Mouse (Mus musculus): ENCODE data around the gene Ppp1r13l. TPM values are rescaled to one million over a fixed set of nuclear protein-coding genes. Genes with fewer than 3 reads are reported as not detected.

The Ppp1r13l gene
- total and polyA plus RNA-seq, 3 experiments, result 1.5 to 15.9 TPM; not detected in 1

DNA sequence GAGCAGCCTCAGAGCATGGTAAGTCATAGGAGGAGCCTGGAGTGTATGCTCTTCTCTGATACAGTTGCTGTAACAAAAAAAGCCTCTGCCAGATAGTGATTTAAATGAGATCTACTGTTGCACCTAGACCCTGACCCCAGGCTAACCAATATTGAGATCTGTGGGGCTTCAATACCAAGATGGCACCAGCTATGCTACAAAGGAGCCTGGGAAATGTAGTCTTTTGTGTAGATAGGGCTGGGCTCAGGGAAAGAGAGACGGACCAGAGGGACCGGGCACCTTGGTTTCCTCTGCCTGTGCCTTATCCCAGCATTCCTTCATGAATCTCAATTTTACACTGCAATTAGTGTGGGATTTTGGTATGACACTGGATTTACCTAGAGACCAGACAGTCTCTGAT is 13.8 kb downstream of the Ppp1r13l start:
- TF ChIP-seq MYC (IDR thresholded peaks at IDR 0.05; ENCODE audit: low read depth, low read length) (no peak), USF2 (IDR thresholded peaks at IDR 0.05; ENCODE audit: borderline replicate concordance in 1 of 2, insufficient read depth in 1 of 2, low read depth in 1 of 2, low read length in 2 of 2) (no peak), MAFK (IDR thresholded peaks at IDR 0.05; ENCODE audit: borderline replicate concordance, low read depth, low read length) (no peak), HCFC1 (IDR thresholded peaks at IDR 0.05; ENCODE audit: low read depth, low read length) (peak; percentile 68)
- Histone ChIP-seq H3K9ac (ENCODE audit: control insufficient read depth, low read depth, low read length, poor library complexity, severe bottlenecking) (no peak overlapping the region), H3K9me3 (replicated peaks; ENCODE audit: insufficient read depth, low read length) (no peaks in the 10 kb centered on the region), H3K4me3 (ENCODE audit: control insufficient read depth in 1 of 2, insufficient read depth in 1 of 2, low read depth in 2 of 2, low read length in 2 of 2) (no peak overlapping the region), H3K79me2 (ENCODE audit: control insufficient read depth, insufficient read depth, low read length, poor library complexity) (no peaks in the 10 kb centered on the region), H3K27ac (ENCODE audit: control insufficient read depth, low read depth, low read length) (no peak overlapping the region), H3K27me3 (ENCODE audit: control insufficient read depth in 1 of 2, insufficient read depth in 2 of 2, low read length in 2 of 2) (no peaks in the 10 kb centered on the region), H3K4me1 (ENCODE audit: control insufficient read depth in 1 of 2, insufficient read depth in 2 of 2, low read length in 2 of 2) (no peaks in the 10 kb centered on the region), H3K36me3 (ENCODE audit: control insufficient read depth in 1 of 2, insufficient read depth in 2 of 2, low read length in 2 of 2) (no peaks in the 10 kb centered on the region)
- no peak for DNase-seq (ENCODE audit: low read depth, low spot score)

DNA sequence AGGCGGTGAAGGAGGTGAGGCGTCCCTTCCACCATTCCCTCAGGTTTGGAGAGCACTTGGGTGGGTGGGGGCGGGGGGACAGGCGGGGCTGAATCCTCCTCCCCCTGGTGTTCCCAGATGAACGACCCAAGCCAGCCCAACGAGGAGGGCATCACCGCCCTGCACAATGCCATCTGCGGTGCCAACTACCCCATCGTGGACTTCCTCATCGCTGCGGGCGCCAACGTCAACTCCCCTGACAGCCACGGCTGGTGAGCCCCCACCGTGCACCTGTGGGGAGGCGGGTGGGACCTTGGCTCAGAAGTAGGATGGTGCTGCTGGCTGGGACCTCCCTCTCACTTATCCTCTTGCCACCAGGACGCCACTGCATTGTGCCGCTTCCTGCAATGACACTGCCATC is 15.8 kb downstream of the Ppp1r13l start:
- no peak for DNase-seq (ENCODE audit: low read depth, low spot score)

DNA sequence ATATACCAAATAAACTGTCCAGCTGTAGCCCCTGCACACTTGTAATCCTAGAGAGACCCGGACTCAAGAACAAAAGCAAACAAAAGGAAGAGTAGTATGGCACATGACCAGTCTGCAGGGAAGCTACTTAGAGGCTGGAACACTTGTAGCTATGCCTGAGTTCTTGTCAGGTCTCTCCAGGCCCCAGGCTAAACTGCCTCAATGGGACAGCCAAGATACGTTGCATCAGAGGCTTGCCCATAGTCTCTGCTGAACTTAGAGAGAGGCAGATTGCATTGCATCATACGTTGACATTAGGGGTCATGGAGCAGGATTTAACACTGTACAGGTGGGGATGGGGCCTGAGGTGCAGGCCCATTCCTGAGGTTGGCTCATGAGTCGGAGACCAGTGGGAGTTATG is 16.5 kb downstream of the Ppp1r13l start:
- no peaks in the 10 kb centered on the region for H3K9me3 ChIP-seq (replicated peaks; ENCODE audit: insufficient read depth, low read length)
- H3K79me2 ChIP-seq (ENCODE audit: control insufficient read depth, insufficient read depth, low read length, poor library complexity), result no peaks in the 10 kb centered on the region
- no peak overlapping the region for H3K9ac ChIP-seq (ENCODE audit: control insufficient read depth, low read depth, low read length, poor library complexity, severe bottlenecking)
- H3K27ac ChIP-seq (ENCODE audit: control insufficient read depth, low read depth, low read length), result no peak overlapping the region
- TF ChIP-seq TAL1 (IDR thresholded peaks at IDR 0.05; ENCODE audit: low read length) (no peak), MYC (IDR thresholded peaks at IDR 0.05; ENCODE audit: low read depth, low read length) (no peak), NRF1 (IDR thresholded peaks at IDR 0.05; ENCODE audit: insufficient read depth, low read depth, low read length, poor library complexity, severe bottlenecking) (no peak), POLR2AphosphoS5 (IDR thresholded peaks at IDR 0.05; ENCODE audit: borderline replicate concordance, low read depth, low read length) (no peak), TBP (IDR thresholded peaks at IDR 0.05; ENCODE audit: low read depth, low read length) (no peak), MAZ (IDR thresholded peaks at IDR 0.05; ENCODE audit: low read depth, low read length) (no peak), ZMIZ1 (IDR thresholded peaks at IDR 0.05; ENCODE audit: low read depth, low read length) (no peak), SMC3 (IDR thresholded peaks at IDR 0.05; ENCODE audit: low read depth, low read length) (no peak), TCF12 (IDR thresholded peaks at IDR 0.05; ENCODE audit: low read depth, low read length) (no peak), CHD1 (IDR thresholded peaks at IDR 0.05; ENCODE audit: low read depth, low read length) (no peak)
- DNase-seq (ENCODE audit: low read depth, low spot score), result no peak
- H3K27me3 ChIP-seq (ENCODE audit: control insufficient read depth in 1 of 2, insufficient read depth in 2 of 2, low read length in 2 of 2), result no peaks in the 10 kb centered on the region
- no peaks in the 10 kb centered on the region for H3K36me3 ChIP-seq (ENCODE audit: control insufficient read depth in 1 of 2, insufficient read depth in 2 of 2, low read length in 2 of 2)
- no peaks in the 10 kb centered on the region for H3K4me1 ChIP-seq (ENCODE audit: control insufficient read depth in 1 of 2, insufficient read depth in 2 of 2, low read length in 2 of 2)
- no peak overlapping the region for H3K4me3 ChIP-seq (ENCODE audit: control insufficient read depth in 1 of 2, insufficient read depth in 1 of 2, low read depth in 2 of 2, low read length in 2 of 2)

More for the DNA sequence above, 15.8 kb downstream of the Ppp1r13l start:
- Histone ChIP-seq H3K27me3 (ENCODE audit: control insufficient read depth in 1 of 2, insufficient read depth in 2 of 2, low read length in 2 of 2) (no peaks in the 10 kb centered on the region), H3K4me3 (ENCODE audit: control insufficient read depth in 1 of 2, insufficient read depth in 1 of 2, low read depth in 2 of 2, low read length in 2 of 2) (no peak overlapping the region), H3K79me2 (ENCODE audit: control insufficient read depth, insufficient read depth, low read length, poor library complexity) (no peaks in the 10 kb centered on the region), H3K4me1 (ENCODE audit: control insufficient read depth in 1 of 2, insufficient read depth in 2 of 2, low read length in 2 of 2) (no peaks in the 10 kb centered on the region), H3K9me3 (replicated peaks; ENCODE audit: insufficient read depth, low read length) (no peaks in the 10 kb centered on the region), H3K27ac (ENCODE audit: control insufficient read depth, low read depth, low read length) (no peak overlapping the region), H3K36me3 (ENCODE audit: control insufficient read depth in 1 of 2, insufficient read depth in 2 of 2, low read length in 2 of 2) (no peaks in the 10 kb centered on the region), H3K9ac (ENCODE audit: control insufficient read depth, low read depth, low read length, poor library complexity, severe bottlenecking) (no peak overlapping the region)
- TF ChIP-seq GABPA (IDR thresholded peaks at IDR 0.05; ENCODE audit: low read depth, low read length), result no peak
- TF ChIP-seq SIN3A (IDR thresholded peaks at IDR 0.05; ENCODE audit: low read length), result no peak

Data from MEL (cell line).